Mouse (Mus musculus) testis, adult 2 months (tissue): ENCODE measurements around the gene Cyb561d1.

Experiments used
- CTCF ChIP-seq: fragments of 200-500 bp; IDR thresholded peaks from 2 replicates; pipeline ENCODE4 v1.5.1; 2012; ENCODE audit warnings: low read depth, mild to moderate bottlenecking, inconsistent platforms, low read length, moderate library complexity; ENCODE audit not compliant: control insufficient read depth, insufficient read depth, insufficient replicate concordance
- POLR2A ChIP-seq: fragments of 200-500 bp; IDR thresholded peaks from 2 replicates; pipeline ENCODE4 v1.6.1; 2012; ENCODE audit warnings: low read depth, mild to moderate bottlenecking, inconsistent platforms, low read length, moderate library complexity; ENCODE audit not compliant: control insufficient read depth

DNA sequence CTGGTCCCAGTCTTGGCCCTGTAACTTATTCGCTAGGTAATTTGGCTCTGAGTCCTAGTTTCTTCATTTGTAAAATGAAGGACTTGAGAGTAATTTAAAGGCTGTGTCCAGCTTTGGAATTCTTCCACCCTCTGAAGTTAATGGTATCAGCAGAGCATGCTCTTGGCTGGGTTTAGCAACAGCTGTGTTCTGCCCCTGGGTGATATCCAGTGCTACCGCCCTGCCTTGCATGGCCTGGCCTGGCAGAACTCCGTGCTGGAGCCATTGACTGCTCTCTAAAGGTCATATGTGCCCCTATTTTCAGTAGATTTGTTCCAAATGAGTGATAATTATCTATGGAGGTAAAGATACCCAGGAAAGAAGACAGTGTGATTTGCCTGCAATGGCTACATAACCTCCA, 19.6 kb upstream of the Cyb561d1 start:
- TF ChIP-seq CTCF (no peak), POLR2A (no peak)
